Mouse (Mus musculus): ENCODE data around the gene Lcn10. TPM values are rescaled to one million over a fixed set of nuclear protein-coding genes. Genes with fewer than 3 reads are reported as not detected.
A peak's percentile ranks its signal among the peaks of the same experiment; 100 is the strongest.

The Lcn10 gene
- polyA plus RNA-seq (2012; rRNA removed) (not detected in 2 replicates), polyA plus RNA-seq (2014; fragmentation: Nextera tagmentation; extraction: Ambion mirVana) (not detected in 2 replicates)

DNA sequence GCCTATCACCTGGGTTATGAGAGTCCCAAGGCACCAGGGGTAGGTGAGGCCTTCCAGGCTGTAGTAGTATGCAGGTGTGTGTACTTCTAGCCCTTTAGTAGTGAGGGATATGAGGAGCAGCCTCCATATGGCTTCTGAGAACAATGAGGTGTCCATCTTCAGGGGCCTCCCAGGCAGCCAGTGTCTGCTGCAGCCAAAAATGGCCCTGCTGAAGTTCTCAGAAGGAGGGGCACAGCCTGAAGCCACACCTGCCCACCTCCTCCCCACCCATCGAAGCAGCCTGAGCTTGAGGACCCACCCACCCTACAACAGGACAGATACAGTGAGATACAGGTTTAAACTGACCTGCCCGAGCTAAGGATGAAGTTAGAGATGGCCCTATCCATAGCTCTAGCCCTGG, at the start of gene Lcn10:
Lcn10 (plus strand) TSS at position 301 of the 400 bp plus-strand sequence.
- no peak for ATAC-seq (ENCODE audit: low FRiP score, low read depth)
- Histone ChIP-seq H3K27ac (replicated peaks; ENCODE audit: low read depth, low read length) (no peak within 1 kb of the TSS), H3K4me1 (ENCODE audit: control insufficient read depth, insufficient read depth, low read length) (no peaks in the 10 kb centered on the region), H3K9ac (ENCODE audit: low read depth, low read length, severe bottlenecking) (no peak within 1 kb of the TSS), H3K4me2 (replicated peaks; ENCODE audit: low read depth, low read length, severe bottlenecking) (no peak within 1 kb of the TSS), H3K36me3 (ENCODE audit: control insufficient read depth, insufficient read depth, low read length) (no peaks in the 10 kb centered on the region), H3K4me3 (replicated peaks; ENCODE audit: low read length) (no peak within 1 kb of the TSS), H3K9me3 (ENCODE audit: control insufficient read depth, low read length) (no peaks in the 10 kb centered on the region), H3K27me3 (ENCODE audit: control insufficient read depth, insufficient read depth, low read length) (no peaks in the 10 kb centered on the region)
- WGBS = 68% methylated on average over 2 of the region's 2 CpGs
- no peak for TF ChIP-seq POLR2A (IDR thresholded peaks at IDR 0.05; ENCODE audit: borderline replicate concordance, extremely low read depth, insufficient read depth, insufficient read length)
- no peak for DNase-seq (ENCODE audit: low spot score)

DNA sequence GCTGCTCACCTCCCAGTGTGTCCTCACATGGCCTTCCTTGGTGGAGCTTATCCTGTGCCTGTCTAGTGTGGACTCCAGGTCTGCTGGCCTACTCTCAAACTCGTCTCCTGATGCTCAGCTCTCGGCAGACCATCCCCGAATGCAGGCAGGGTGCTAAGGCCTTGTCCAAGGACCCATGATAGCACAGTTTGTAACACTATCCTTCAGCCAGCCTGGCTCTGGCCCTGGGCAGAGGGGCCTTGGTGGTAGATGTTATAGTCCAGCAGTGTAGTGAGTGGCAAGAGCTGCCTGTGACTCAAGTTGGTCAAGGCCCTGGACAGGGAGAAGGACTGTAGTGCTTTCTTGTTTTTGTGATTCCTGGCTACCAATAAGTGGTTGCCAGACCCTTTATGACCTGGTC, 48.9 kb upstream of the Lcn10 start:
- no peak overlapping the region for H3K27ac ChIP-seq (replicated peaks; ENCODE audit: low read depth, low read length)
- no peaks in the 10 kb centered on the region for H3K9me3 ChIP-seq (ENCODE audit: control insufficient read depth, low read length)
- H3K4me1 ChIP-seq (ENCODE audit: control insufficient read depth, insufficient read depth, low read length) = no peaks in the 10 kb centered on the region
- 86% methylated on average over 3 of the region's 3 CpGs for WGBS
- no peaks in the 10 kb centered on the region for H3K27me3 ChIP-seq (ENCODE audit: control insufficient read depth, insufficient read depth, low read length)
- no peak overlapping the region for H3K4me2 ChIP-seq (replicated peaks; ENCODE audit: low read depth, low read length, severe bottlenecking)
- ATAC-seq (ENCODE audit: low FRiP score, low read depth) = no peak
- DNase-seq (ENCODE audit: low spot score) = no peak
- H3K9ac ChIP-seq (ENCODE audit: low read depth, low read length, severe bottlenecking) = no peak overlapping the region
- no peak for TF ChIP-seq POLR2A (IDR thresholded peaks at IDR 0.05; ENCODE audit: borderline replicate concordance, extremely low read depth, insufficient read depth, insufficient read length)
- H3K36me3 ChIP-seq (ENCODE audit: control insufficient read depth, insufficient read depth, low read length) = no peaks in the 10 kb centered on the region
- no peak overlapping the region for H3K4me3 ChIP-seq (replicated peaks; ENCODE audit: low read length)

GRCm38 (mm10) chr2:25634046-25634445, 48.5 kb upstream of the Lcn10 start:
- H3K4me1 ChIP-seq (ENCODE audit: control insufficient read depth, insufficient read depth, low read length) = no peaks in the 10 kb centered on the region
- no peaks in the 10 kb centered on the region for H3K27me3 ChIP-seq (ENCODE audit: control insufficient read depth, insufficient read depth, low read length)
- 36% methylated on average over 1 of the region's 1 CpGs for WGBS
- H3K36me3 ChIP-seq (ENCODE audit: control insufficient read depth, insufficient read depth, low read length) = no peaks in the 10 kb centered on the region
- TF ChIP-seq POLR2A (IDR thresholded peaks at IDR 0.05; ENCODE audit: borderline replicate concordance, extremely low read depth, insufficient read depth, insufficient read length) = no peak
- H3K9me3 ChIP-seq (ENCODE audit: control insufficient read depth, low read length) = no peaks in the 10 kb centered on the region
- ATAC-seq (ENCODE audit: low FRiP score, low read depth) = no peak
- no peak for DNase-seq (ENCODE audit: low spot score)
- no peak overlapping the region for H3K4me2 ChIP-seq (replicated peaks; ENCODE audit: low read depth, low read length, severe bottlenecking)
- no peak overlapping the region for H3K9ac ChIP-seq (ENCODE audit: low read depth, low read length, severe bottlenecking)
- H3K27ac ChIP-seq (replicated peaks; ENCODE audit: low read depth, low read length) = no peak overlapping the region
- no peak overlapping the region for H3K4me3 ChIP-seq (replicated peaks; ENCODE audit: low read length)

- Histone ChIP-seq H3K4me2 (replicated peaks; ENCODE audit: low read depth, low read length, severe bottlenecking) (no peak overlapping the region), H3K4me1 (ENCODE audit: control insufficient read depth, insufficient read depth, low read length) (no peaks in the 10 kb centered on the region), H3K9ac (ENCODE audit: low read depth, low read length, severe bottlenecking) (no peak overlapping the region), H3K36me3 (ENCODE audit: control insufficient read depth, insufficient read depth, low read length) (no peaks in the 10 kb centered on the region), H3K27me3 (ENCODE audit: control insufficient read depth, insufficient read depth, low read length) (no peaks in the 10 kb centered on the region), H3K27ac (replicated peaks; ENCODE audit: low read depth, low read length) (no peak overlapping the region), H3K9me3 (ENCODE audit: control insufficient read depth, low read length) (no peaks in the 10 kb centered on the region), H3K4me3 (replicated peaks; ENCODE audit: low read length) (no peak overlapping the region)
- peak; percentile 37 for DNase-seq (ENCODE audit: low spot score)
- TF ChIP-seq POLR2A (IDR thresholded peaks at IDR 0.05; ENCODE audit: borderline replicate concordance, extremely low read depth, insufficient read depth, insufficient read length) = no peak
- ATAC-seq (ENCODE audit: low FRiP score, low read depth) = no peak
- WGBS = 18% methylated on average over 6 of the region's 6 CpGs
Observed at GRCm38 (mm10) chr2:25639890-25640289, 42.6 kb upstream of the Lcn10 start.

DNA sequence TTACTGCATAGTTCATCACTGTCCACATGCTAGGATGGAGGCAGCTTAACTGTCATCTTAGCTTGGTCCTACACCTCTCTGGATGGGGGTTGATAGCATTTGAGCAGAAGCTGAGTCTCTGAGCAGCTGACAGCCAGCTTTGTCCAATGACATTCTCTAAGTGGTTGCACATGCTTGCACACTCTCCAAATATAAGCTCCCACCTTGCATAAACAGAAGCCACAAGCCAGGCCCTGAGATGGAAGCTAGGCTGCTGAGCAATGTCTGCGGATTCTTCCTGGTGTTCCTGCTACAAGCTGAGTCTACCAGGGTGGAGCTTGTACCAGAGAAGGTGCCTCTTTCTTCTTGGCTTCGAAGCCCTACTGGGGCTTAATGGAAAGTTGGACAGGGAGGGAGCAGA, 29.6 kb upstream of the Lcn10 start, which contains the start of gene Lcn8:
Lcn8 (plus strand) TSS at position 219 of the 400 bp plus-strand sequence.
- Histone ChIP-seq H3K4me1 (ENCODE audit: control insufficient read depth, insufficient read depth, low read length) (no peaks in the 10 kb centered on the region), H3K27me3 (ENCODE audit: control insufficient read depth, insufficient read depth, low read length) (no peaks in the 10 kb centered on the region), H3K9me3 (ENCODE audit: control insufficient read depth, low read length) (no peaks in the 10 kb centered on the region), H3K27ac (replicated peaks; ENCODE audit: low read depth, low read length) (no peak within 1 kb of the TSS), H3K9ac (ENCODE audit: low read depth, low read length, severe bottlenecking) (no peak within 1 kb of the TSS), H3K4me2 (replicated peaks; ENCODE audit: low read depth, low read length, severe bottlenecking) (no peak within 1 kb of the TSS), H3K36me3 (ENCODE audit: control insufficient read depth, insufficient read depth, low read length) (no peaks in the 10 kb centered on the region), H3K4me3 (replicated peaks; ENCODE audit: low read length) (no peak within 1 kb of the TSS)
- no peak for ATAC-seq (ENCODE audit: low FRiP score, low read depth)
- no peak for DNase-seq (ENCODE audit: low spot score)
- no peak for TF ChIP-seq POLR2A (IDR thresholded peaks at IDR 0.05; ENCODE audit: borderline replicate concordance, extremely low read depth, insufficient read depth, insufficient read length)
- WGBS = 71% methylated on average over 2 of the region's 2 CpGs

DNA sequence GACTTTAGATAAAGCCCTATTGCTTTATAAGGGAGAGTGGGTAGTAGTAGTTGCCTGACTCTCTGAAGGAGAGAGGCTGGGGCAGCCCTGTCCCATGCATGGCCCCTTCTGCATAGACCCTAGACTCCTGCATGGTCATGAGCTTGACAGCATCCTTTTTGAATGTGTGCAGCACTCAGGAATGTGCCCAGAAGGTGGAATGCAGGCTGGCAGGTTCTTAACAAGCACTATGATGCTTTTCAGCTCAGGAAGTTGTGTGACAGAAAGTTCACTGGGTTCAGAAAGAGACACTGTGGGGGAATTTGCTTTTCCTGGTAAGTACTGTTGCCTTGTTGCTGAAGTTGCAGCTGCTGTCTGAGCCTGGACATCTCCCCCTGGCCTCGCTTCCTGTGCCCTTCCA, 28.0 kb upstream of the Lcn10 start:
- 67% methylated on average over 1 of the region's 1 CpGs for WGBS
- DNase-seq (ENCODE audit: low spot score) = no peak
- no peak overlapping the region for H3K27ac ChIP-seq (replicated peaks; ENCODE audit: low read depth, low read length)
- H3K4me1 ChIP-seq (ENCODE audit: control insufficient read depth, insufficient read depth, low read length) = no peaks in the 10 kb centered on the region
- no peaks in the 10 kb centered on the region for H3K27me3 ChIP-seq (ENCODE audit: control insufficient read depth, insufficient read depth, low read length)
- no peak for TF ChIP-seq POLR2A (IDR thresholded peaks at IDR 0.05; ENCODE audit: borderline replicate concordance, extremely low read depth, insufficient read depth, insufficient read length)
- H3K4me2 ChIP-seq (replicated peaks; ENCODE audit: low read depth, low read length, severe bottlenecking) = no peak overlapping the region
- no peak for ATAC-seq (ENCODE audit: low FRiP score, low read depth)
- no peaks in the 10 kb centered on the region for H3K9me3 ChIP-seq (ENCODE audit: control insufficient read depth, low read length)
- no peak overlapping the region for H3K4me3 ChIP-seq (replicated peaks; ENCODE audit: low read length)
- no peaks in the 10 kb centered on the region for H3K36me3 ChIP-seq (ENCODE audit: control insufficient read depth, insufficient read depth, low read length)
- no peak overlapping the region for H3K9ac ChIP-seq (ENCODE audit: low read depth, low read length, severe bottlenecking)

Data from limb, embryonic 14.5 days (tissue).